Mouse (Mus musculus) limb, embryonic 14.5 days (tissue): ENCODE results near the gene Evl. TPM values are rescaled to one million over a fixed set of nuclear protein-coding genes. Genes with fewer than 3 reads are reported as not detected.

ENCODE experiments used
- ATAC-seq: fragments of 200-750 bp; cut with Nextera tagmentation; 2 replicates; pipeline ENCODE4 v1.8.0; 2017; ENCODE audit warnings: low read depth, moderate number of reproducible peaks, moderate TSS enrichment; ENCODE audit not compliant: low FRiP score
- DNase-seq: peaks from one replicate; pipeline ENCODE4 v3.0.0-alpha.2; 2015; ENCODE audit warnings: low spot score
- H3K27ac ChIP-seq: fragments of 300-500 bp; sonication (generic); replicated peaks from 2 replicates; pipeline ENCODE4 v1.5.1; 2014; ENCODE audit warnings: low read depth, mild to moderate bottlenecking, low read length, moderate library complexity, mixed read lengths
- H3K27me3 ChIP-seq: fragments of 300-500 bp; sonication (generic); 2 replicates; pipeline ENCODE4 v1.6.1; 2014; ENCODE audit warnings: low read length, mixed read lengths; ENCODE audit not compliant: control insufficient read depth, insufficient read depth
- H3K36me3 ChIP-seq: fragments of 300-500 bp; sonication (generic); 2 replicates; pipeline ENCODE4 v1.6.1; 2014; ENCODE audit warnings: mild to moderate bottlenecking, low read length, moderate library complexity, mixed read lengths; ENCODE audit not compliant: control insufficient read depth, insufficient read depth
- H3K4me1 ChIP-seq: fragments of 300-500 bp; sonication (generic); 2 replicates; pipeline ENCODE4 v1.6.1; 2014; ENCODE audit warnings: antibody characterized with exemption, low read length, mixed read lengths; ENCODE audit not compliant: control insufficient read depth, insufficient read depth
- H3K4me2 ChIP-seq: fragments of 300-500 bp; sonication (generic); replicated peaks from 2 replicates; pipeline ENCODE4 v1.6.1; 2014; ENCODE audit warnings: low read depth, mild to moderate bottlenecking, low read length, moderate library complexity; ENCODE audit not compliant: severe bottlenecking
- H3K4me3 ChIP-seq: fragments of 300-500 bp; sonication (generic); replicated peaks from 2 replicates; pipeline ENCODE4 v1.5.1; 2014; ENCODE audit warnings: low read length
- H3K9ac ChIP-seq: fragments of 300-500 bp; sonication (generic); 2 replicates; pipeline ENCODE4 v1.6.1; 2014; ENCODE audit warnings: mild to moderate bottlenecking, low read depth, low read length, moderate library complexity; ENCODE audit not compliant: severe bottlenecking
- H3K9me3 ChIP-seq: fragments of 300-500 bp; sonication (generic); 2 replicates; pipeline ENCODE4 v1.6.1; 2016; ENCODE audit warnings: low read length; ENCODE audit not compliant: control insufficient read depth
- POLR2A ChIP-seq: fragments of 200-500 bp; IDR thresholded peaks from 2 replicates; pipeline ENCODE4 v1.8.0; 2012; ENCODE audit warnings: inconsistent platforms, mild to moderate bottlenecking, moderate library complexity, borderline replicate concordance; ENCODE audit not compliant: insufficient read depth, insufficient read length; ENCODE audit errors: extremely low read depth
- WGBS: fragments of 180-500 bp; shearing (Covaris S2); extraction: QIAGEN DNeasy Blood & Tissue Kit; methylation state at CpG from one replicate; pipeline ENCODE4 v1.1.7; 2014; 5-methylcytosine and 5-hydroxymethylcytosine counted together
- polyA plus RNA-seq, 2 experiments: library from polyadenylated mRNA; depleted of rRNA in 1 of 2; stranded (reverse) in 1 of 2; unstranded in 1 of 2; fragments of >200 nt; fragmentation: Nextera tagmentation in 1 of 2; extraction: Ambion mirVana in 1 of 2; gene quantifications; 2 replicates each; pipeline versions ENCODE4 v1.2.1 to v1.2.3; 2012 to 2014

Evl gene
- polyA plus RNA-seq, 2 experiments = 82.3 to 181 TPM

DNA sequence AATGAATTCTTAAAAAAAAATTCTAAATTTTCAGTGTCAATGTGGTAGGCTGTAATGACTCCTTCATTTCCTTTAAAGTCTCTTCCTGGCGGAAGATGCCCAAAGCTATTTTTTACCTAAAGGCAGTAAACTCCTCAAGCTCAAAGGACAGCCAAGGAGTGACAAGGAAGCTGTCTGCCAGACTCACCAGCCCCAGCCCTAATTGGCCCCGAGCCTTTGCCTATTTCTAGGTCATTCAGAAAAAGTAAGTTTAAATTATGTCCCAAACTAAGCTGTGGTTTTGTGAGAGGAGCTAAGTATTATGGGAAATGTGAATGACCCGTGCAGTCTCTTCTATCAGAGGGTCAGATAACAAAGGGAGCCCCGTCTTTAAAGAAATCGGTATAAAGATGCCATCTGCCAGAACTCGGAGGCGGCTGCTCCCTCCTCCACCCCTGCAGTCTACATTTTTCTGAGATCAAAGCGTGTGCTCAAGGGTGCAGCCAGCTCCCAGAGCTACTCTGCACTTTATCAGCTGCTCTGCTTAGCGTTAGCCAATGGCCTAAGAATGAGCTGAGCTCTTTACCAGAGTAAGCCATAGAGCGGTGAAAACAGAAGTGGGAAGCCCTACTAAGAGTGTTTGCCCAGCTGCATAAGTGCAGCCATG is 7.9 kb upstream of the Evl start:
- H3K4me2 ChIP-seq = no peak overlapping the region

DNA sequence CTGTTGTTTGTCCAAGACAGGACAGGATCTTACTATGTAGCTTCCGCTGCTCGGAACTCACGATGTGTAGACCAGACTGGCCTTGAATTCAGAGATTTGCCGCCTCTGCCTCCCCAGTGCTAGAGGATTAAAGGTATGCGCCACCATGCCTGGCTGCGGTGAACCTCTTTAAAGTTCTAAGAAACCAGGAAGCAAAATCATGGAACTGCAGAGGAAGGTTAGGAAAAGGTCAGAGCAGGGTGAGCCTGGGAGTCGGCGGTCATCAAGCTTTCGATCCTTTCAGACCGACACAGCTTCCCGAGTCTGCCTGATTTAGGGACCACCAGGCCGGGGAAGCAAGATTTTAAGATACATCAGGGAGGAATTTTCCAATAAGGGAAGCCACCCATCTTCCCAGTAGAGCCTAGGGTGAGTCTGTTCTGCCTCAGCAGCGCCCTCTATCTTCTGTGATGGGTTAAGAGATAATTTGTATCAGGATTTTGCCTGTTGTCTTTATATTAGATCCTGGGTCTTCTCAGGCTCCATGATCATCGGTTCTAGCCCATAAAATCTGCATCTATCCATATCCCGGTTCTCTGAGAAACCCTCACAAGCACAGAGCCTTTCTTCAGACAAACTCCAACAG is 7.2 kb upstream of the Evl start:
- Histone ChIP-seq H3K9me3 (no peaks in the 10 kb centered on the region), H3K4me2 (no peak overlapping the region), H3K27me3 (no peaks in the 10 kb centered on the region), H3K27ac (no peak overlapping the region), H3K36me3 (no peaks in the 10 kb centered on the region), H3K4me3 (no peak overlapping the region), H3K9ac (no peak overlapping the region), H3K4me1 (no peaks in the 10 kb centered on the region)
- TF ChIP-seq POLR2A = no peak
- no peak for DNase-seq
- no peak for ATAC-seq
- 50% methylated on average over 15 of the region's 15 CpGs for WGBS

More for the DNA sequence above, 7.9 kb upstream of the Evl start:
- H3K27me3 ChIP-seq = no peaks in the 10 kb centered on the region
- 7% methylated on average over 10 of the region's 10 CpGs for WGBS
- H3K36me3 ChIP-seq = no peaks in the 10 kb centered on the region
- no peak for DNase-seq
- no peak overlapping the region for H3K27ac ChIP-seq
- peak; percentile 28; the same call in 1 of the 2 replicates for ATAC-seq
- no peak overlapping the region for H3K9ac ChIP-seq
- TF ChIP-seq POLR2A = no peak
- H3K4me1 ChIP-seq = no peaks in the 10 kb centered on the region
- H3K4me3 ChIP-seq = no peak overlapping the region
- H3K9me3 ChIP-seq = no peaks in the 10 kb centered on the region

DNA sequence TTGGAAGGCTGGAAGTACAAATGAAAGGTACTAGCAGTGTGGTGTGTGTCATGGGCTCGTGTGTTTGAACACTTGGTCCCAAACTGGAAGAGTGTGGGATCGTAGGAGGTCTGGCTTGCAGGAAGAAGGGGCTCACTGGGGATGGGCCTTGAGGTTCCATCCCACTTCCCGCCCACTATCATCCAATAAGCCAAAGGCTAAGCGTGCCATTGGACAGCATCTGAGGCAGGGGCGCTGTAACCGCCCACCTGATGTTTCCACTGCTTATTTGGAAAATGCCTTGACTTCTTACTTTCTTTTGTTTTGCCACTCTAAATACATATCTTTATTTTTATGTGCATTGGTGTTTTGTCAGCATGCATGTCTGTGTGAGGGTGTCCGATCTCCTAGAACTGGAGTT is 2.8 kb upstream of the Evl start:
- Histone ChIP-seq H3K27ac (no peak overlapping the region), H3K4me3 (no peak overlapping the region), H3K36me3 (no peaks in the 10 kb centered on the region), H3K9ac (no peak overlapping the region), H3K27me3 (no peaks in the 10 kb centered on the region), H3K9me3 (no peaks in the 10 kb centered on the region), H3K4me2 (no peak overlapping the region), H3K4me1 (peaks cover 17% of the 10 kb centered on the region)
- WGBS = 81% methylated on average over 7 of the region's 7 CpGs
- TF ChIP-seq POLR2A = no peak
- DNase-seq = no peak
- ATAC-seq = no peak

DNA sequence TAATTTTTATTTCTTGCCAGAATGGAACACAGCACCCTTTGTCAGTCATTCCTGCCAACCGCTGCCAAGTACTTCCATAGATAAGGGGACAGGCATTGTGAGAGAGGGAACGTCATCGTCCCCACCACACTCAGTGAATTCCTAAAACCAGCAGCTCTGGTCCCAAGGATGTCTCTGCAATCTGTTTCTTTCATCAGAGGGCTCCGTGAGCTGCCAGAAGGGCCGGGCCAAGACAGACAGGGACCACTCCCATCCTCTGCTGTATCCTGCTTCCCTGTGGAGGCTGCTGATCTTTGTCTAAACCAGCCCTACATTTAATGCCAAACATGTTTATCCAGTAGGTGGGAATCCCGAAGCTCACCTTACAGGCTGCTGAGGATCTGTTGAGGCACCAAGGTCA is 1.4 kb upstream of the Evl start:
- no peak for DNase-seq

DNA sequence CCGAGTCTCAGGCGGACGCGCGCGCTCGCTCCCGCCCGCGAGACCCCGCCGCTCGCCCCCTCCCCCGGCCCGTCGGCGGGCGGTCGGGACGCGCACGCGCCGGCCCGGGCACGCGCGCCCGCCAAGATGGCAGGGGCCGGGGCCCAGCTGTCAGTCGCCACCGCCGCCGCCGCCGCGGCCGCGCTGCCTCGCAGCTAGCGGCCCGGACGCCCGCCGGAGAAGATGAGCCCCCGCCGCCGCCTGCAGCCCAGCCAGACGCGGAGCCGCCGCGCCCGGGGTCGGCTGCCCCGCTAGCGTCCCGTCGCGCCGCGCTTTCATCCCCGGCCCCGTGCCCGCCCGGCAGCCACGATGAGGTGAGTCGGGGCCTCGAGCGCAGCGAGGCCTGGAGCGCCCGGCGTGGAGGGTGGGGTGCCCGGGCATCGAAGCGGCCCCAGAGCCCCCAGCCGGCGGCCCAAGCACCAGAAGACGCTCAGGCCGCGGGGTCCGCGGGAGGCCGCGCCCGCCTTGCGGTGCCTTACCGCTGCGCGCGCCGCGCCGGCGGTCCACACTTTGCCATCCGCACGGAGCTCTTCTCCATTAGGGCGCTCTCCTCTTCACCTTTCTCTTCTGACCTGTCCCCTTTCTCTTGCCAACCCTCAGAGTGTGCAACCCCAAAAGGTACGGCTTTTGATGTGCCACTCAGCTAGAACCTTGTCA is 489 bp downstream of the Evl start:
- H3K9me3 ChIP-seq = no peaks in the 10 kb centered on the region
- H3K4me2 ChIP-seq = peak overlapping the region; percentile 56
- no peak for DNase-seq
- no peaks in the 10 kb centered on the region for H3K27me3 ChIP-seq
- peak; percentile 78 for ATAC-seq
- WGBS = 1% methylated on average over 15 of the region's 100 CpGs
- H3K36me3 ChIP-seq = no peaks in the 10 kb centered on the region
- H3K4me3 ChIP-seq = peak overlapping the region; percentile 98
- peak overlapping the region; percentile 89 for H3K27ac ChIP-seq
- peak overlapping the region; percentile 97 for H3K9ac ChIP-seq
- H3K4me1 ChIP-seq = peaks cover 24% of the 10 kb centered on the region
- TF ChIP-seq POLR2A = no peak

More for the DNA sequence above, 1.4 kb upstream of the Evl start:
- peaks cover 19% of the 10 kb centered on the region for H3K4me1 ChIP-seq
- H3K27ac ChIP-seq = no peak overlapping the region
- TF ChIP-seq POLR2A = no peak
- no peak overlapping the region for H3K4me3 ChIP-seq
- no peaks in the 10 kb centered on the region for H3K27me3 ChIP-seq
- H3K4me2 ChIP-seq = no peak overlapping the region
- ATAC-seq = no peak
- WGBS = 37% methylated on average over 6 of the region's 6 CpGs
- no peaks in the 10 kb centered on the region for H3K9me3 ChIP-seq
- H3K36me3 ChIP-seq = no peaks in the 10 kb centered on the region
- H3K9ac ChIP-seq = no peak overlapping the region
